Mouse (Mus musculus) myocyte (in vitro differentiated cells): Measurements from ENCODE around the gene Ssc5d.

Experiments
- E2F4 ChIP-seq: IDR thresholded peaks from one replicate; pipeline ENCODE4 v1.6.1; 2011; ENCODE audit warnings: mild to moderate bottlenecking, control low read depth, moderate library complexity; ENCODE audit not compliant: insufficient read depth
- MYOD1 ChIP-seq, 3 experiments: IDR thresholded peaks; one replicate each; pipeline ENCODE4 v1.6.1; 2011; ENCODE audit warnings: control low read depth in 2 of 3, low read depth in 2 of 3, mild to moderate bottlenecking in 2 of 3, moderate library complexity in 1 of 3; ENCODE audit not compliant: insufficient read length in 2 of 3, control insufficient read depth in 1 of 3
- MYOG ChIP-seq, 3 experiments: IDR thresholded peaks; one replicate each; pipeline ENCODE4 v1.6.1; 2011; ENCODE audit warnings: control low read depth in 2 of 3, low read depth in 2 of 3, mild to moderate bottlenecking in 2 of 3; ENCODE audit not compliant: insufficient read length in 2 of 3, control insufficient read depth in 1 of 3, insufficient read depth in 1 of 3
- POLR2A ChIP-seq: IDR thresholded peaks from one replicate; pipeline ENCODE4 v1.6.1; 2011; ENCODE audit warnings: low read depth, mild to moderate bottlenecking, control low read depth, moderate library complexity; ENCODE audit not compliant: insufficient read length
- POLR2AphosphoS2 ChIP-seq: IDR thresholded peaks from one replicate; pipeline ENCODE4 v1.6.1; 2011; ENCODE audit warnings: low read depth, control low read depth; ENCODE audit not compliant: insufficient read length

DNA sequence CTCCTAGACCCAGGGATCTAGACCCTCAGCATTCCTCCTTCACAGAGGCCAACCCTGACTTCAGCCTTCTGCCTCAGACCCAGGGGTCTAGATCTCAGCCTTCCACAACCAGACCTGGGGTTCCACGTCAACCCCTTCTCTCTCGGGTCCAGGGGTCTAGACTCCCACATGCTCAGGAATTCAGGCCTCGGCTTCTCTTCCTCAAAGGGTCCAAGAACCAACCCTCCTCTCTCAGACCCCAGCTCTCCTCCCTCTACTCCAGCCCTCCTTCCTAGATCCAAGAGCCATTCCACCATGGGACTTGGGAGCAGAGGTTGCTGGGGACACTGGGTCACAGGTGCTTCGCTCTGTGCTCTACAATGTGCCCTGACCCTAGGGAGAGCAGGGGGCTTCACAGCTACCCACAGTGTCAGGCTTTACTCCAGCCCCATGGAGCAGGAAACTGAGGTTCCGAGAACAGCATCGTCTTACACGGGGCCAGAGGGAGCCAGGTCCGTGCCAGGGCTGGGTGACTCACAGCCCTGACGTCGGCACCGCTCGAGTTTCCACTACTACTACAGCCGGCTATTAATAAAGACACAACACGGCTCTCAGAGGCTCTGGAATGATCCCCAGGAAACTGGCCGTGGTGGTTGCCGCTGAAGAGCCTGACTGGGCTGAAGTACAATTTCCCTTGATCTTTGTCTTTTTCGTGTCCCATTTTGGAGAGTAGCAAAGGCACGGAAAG, 46.9 kb downstream of the Ssc5d start:
- TF ChIP-seq POLR2A (no peak), POLR2AphosphoS2 (no peak), E2F4 (no peak), MYOD1 (IDR thresholded peaks at IDR 0.05; ENCODE audit: control insufficient read depth in 1 of 3, insufficient read length in 2 of 3, low read depth in 2 of 3) (no peak), MYOG (IDR thresholded peaks at IDR 0.05; ENCODE audit: control insufficient read depth in 1 of 3, insufficient read depth in 1 of 3, insufficient read length in 2 of 3, low read depth in 2 of 3) (no peak)
